Mouse (Mus musculus) heart, postnatal 14 days (tissue): ENCODE measurements at regions not wholly inside any gene's neighbourhood (a gene's known extent, or its start where the extent isn't known, plus 50 kb on each side); places are given as distances from the start of the nearest gene placed in this dataset.
A peak's percentile ranks its signal among the peaks of the same experiment; 100 is the strongest.

Experiments used
- DNase-seq, 2 experiments: peaks; one replicate each; pipeline ENCODE4 v3.0.0; 2021 to 2022
- intact Hi-C: fragments of 180-260 bp; cut with DNase I; formaldehyde crosslinking; loops from one replicate; pipeline ENCODE4 v1.15.1; 2025

GRCm38 (mm10) chr6:15865271-15865670 lies 144.8 kb downstream of the Mdfic start:
- no peak for DNase-seq

DNA sequence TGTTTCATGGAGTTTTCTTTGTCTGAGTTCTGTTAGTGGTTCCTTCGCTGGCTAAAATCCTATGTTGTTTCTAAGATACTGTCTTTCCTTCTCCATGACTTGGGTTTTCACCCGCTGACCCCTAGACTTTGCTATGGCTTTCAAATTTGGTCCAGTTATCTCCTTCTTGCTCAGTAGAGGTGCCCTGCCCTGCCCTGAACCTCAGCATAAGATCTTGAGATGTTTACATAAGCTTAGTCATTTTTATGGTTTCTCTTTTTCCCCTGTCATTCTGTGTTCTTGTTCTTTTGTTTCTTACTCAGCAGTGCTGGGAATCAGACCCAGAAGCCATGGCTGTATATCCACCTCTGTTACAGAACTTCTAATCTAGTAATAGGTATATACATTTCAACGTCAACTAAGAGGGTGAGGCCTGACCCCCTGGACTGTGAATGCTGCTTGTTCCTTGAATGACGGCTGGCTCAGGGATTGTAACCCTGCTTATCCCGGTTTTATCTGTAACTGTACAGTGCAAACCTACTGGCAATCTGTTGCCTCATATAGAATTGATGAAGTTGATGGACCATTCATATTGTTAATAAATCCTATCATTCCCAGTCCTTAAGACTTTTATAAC lies 161.9 kb downstream of the Mdfic start:
- no peak for DNase-seq
- intact Hi-C loops = no loop called here

More at GRCm38 (mm10) chr6:15865271-15865670, 144.8 kb downstream of the Mdfic start:
- intact Hi-C loops = no loop called here

DNA sequence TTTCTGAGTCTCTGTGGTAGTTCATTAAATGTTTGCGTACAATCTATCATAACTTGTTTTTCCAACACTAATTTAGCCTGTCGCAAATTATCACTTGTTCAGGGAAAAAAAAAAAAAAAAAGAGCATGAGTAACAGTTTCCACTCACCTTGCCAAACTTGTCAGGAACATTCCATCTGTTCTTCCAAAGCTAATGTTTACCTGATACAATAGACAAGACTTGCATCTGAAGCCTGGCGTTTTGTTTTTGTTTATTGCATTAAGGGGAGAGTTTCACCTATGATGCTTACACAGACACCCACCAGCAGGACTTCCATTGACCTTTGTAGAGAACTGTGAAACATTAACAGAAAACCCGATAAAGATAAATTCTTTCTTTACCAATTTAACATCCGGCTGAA lies 172.6 kb downstream of the Mdfic start:
- no peak for DNase-seq
- intact Hi-C loops = no loop called here

- intact Hi-C loops = no loop called here
- no peak for DNase-seq
These were observed 180.0 kb downstream of the Mdfic start for GRCm38 (mm10) chr6:15900495-15900894.

DNA sequence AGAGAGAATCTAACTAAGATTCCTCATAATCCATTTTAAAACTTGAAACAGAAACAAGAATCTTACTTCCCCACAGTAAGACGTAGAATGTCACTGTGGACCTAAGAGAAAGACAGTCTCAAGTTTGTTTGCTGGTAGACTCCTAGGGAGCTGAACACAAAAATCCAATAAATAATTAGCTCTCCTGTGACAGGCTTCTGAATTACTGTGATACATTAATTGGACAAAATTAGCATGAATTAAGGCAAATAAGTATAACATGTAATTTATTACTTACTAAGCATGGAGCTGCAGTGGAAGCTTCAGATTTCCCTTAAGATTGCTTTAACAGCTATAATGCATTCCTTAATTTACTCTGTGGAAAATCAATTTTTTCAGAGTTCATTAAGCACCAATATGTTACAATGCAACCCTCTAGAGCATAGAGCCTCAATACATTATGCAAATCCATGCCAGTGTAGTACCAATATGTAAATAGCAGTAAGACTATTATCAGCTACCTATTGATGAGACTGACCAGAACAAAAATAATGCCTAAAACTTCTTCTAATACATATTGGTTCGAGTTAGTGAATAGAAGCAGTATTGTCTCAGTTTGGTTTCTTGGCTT lies 182.3 kb downstream of the Mdfic start:
- intact Hi-C loops = no loop called here
- no peak for DNase-seq

DNA sequence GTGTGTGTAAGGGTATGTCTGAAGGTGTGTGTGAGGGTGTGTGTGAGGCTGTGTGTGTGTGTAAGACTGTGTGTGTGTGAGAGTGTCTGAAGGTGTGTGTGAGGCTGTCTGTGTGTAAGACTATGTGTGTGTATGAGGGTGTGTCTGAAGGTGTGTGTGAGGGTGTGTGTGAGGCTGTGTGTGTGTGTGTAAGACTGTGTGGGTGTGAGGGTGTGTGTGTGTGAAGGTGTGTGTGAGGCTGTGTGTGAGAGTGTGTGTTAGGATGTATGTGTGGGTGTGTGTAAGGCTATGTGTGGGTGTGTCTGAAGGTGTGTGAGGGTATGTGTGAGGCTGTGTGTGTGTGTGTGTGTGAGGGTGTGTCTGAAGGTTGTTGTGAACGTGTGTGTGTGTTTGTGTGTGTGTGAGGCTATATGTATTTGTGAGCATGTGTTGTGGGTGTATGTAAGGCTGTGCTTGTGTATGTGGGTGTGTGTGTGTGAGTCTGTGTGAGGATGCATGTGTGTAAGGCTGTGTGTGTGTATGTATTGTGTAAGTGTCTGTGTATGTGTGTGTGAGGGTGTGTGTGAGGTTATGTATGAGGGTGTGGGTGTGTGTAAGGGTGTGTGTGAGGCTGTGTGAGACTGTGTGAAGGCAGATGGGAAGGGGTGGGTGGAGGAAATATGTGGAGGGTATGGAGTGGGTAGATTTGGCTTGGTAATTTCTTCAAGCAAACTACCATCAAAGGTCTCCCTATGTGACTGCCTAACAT lies 190.1 kb downstream of the Mdfic start:
- intact Hi-C loops = no loop called here
- DNase-seq = no peak

DNA sequence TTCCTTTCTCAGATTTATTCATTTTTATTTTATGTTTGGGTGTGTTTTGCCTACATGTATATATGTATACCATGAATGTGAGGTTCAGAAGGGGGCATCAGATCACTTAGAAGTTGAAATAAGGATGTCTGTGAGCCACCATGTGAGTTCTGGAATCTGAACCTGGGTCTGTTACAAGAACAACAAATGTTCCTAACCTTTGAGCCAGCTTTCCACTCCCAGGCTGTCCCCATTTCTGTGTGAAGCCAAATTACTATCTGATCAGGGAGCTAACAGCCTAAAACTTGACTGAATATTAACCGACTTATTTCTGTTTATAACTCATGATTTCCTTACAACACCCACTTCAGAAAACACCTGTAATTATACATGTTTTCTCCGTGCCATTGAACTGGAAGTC lies 209.2 kb downstream of the Mdfic start:
- intact Hi-C loops = no loop called here
- DNase-seq = no peak

DNA sequence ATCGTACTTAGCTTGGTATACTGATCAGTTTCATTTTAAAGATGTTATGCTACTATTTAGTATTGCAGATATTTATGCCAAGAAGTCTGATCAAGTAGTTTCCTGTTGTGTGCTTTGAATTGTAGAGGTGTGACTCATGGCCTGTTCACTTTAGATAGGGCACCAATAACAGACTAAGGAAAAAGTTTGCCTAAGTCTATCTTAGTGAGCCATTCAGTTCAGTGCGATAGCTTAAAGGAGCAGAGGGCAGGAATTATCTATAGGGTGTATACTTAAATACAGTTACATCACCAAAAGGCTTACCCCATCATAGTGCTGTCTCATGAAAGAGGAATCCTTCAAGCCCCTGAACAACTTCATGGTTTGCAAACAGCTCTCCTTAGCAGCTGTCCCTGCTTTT lies 229.8 kb downstream of the Mdfic start:
- DNase-seq = no peak
- intact Hi-C loops = no loop called here

GRCm38 (mm10) chr6:15987334-15987733 lies 266.9 kb downstream of the Mdfic start:
- peak in 1 of 2 experiments; percentile 2 for DNase-seq
- intact Hi-C loops = no loop called here
